16 mouse cellular contexts compared by ENCODE assay signal in genomic region chr4:116088510-116089249, GRCm38 (mm10). TPM values are rescaled to one million over a fixed set of nuclear protein-coding genes. Genes with fewer than 3 reads are reported as not detected.
DNase-seq lines count a peak whose midpoint lies in the region; ATAC-seq and TF ChIP-seq lines count a peak whose summit lies in the region.
"Had no signal": no experiment of that assay in that cellular context is flagged by ENCODE, and none has a peak within 500 bp of the region (broad histone marks: within the 10 kb centered on the region; RNA-seq: fewer than 3 reads in every experiment).

No protein-coding gene starts in this region.

- no peak for DNase-seq in frontal cortex, postnatal 10 days (ENCODE audit: low spot score in 2 of 2)
- no peak for DNase-seq in limb, embryonic 14.5 days (ENCODE audit: low spot score)
- no peak for DNase-seq in limb, embryonic 10.5 days (ENCODE audit: low spot score)
- no peak for DNase-seq in ES-E14 (ENCODE audit: low read depth, low spot score)
- no peak for DNase-seq in layer of hippocampus, adult 9-11 months
- DNase-seq in forebrain, embryonic 10.5 days (ENCODE audit: extremely low spot score, low spot score), result no peak
- DNase-seq: adrenal gland, postnatal 25 days; heart, postnatal 10 days; kidney, adult 11 months; kidney, postnatal 10 days had no signal

- H3K27me3 ChIP-seq in limb, embryonic 14.5 days (ENCODE audit: control insufficient read depth, insufficient read depth, low read length), result no peaks in the 10 kb centered on the region
- H3K27me3 ChIP-seq in limb, embryonic 10.5 days (ENCODE audit: low read depth, poor library complexity, severe bottlenecking), result no peaks in the 10 kb centered on the region
- H3K27me3 ChIP-seq in forebrain, embryonic 10.5 days (ENCODE audit: poor library complexity, severe bottlenecking), result no peaks in the 10 kb centered on the region
- H3K27me3 ChIP-seq: hindbrain, embryonic 15.5 days had no signal

- H3K4me1 ChIP-seq in limb, embryonic 14.5 days (ENCODE audit: control insufficient read depth, insufficient read depth, low read length), result no peaks in the 10 kb centered on the region
- no peaks in the 10 kb centered on the region for H3K4me1 ChIP-seq in limb, embryonic 10.5 days
- H3K4me1 ChIP-seq in ES-E14 (ENCODE audit: control insufficient read depth in 2 of 2, insufficient read depth in 2 of 2, low read length in 2 of 2, poor library complexity in 1 of 2), result no peaks in the 10 kb centered on the region; a peak in 1 of 4 replicates
- H3K4me1 ChIP-seq in olfactory bulb, adult 2 months (ENCODE audit: control insufficient read depth, insufficient read depth, low read length), result peaks cover 9% of the 10 kb centered on the region
- H3K4me1 ChIP-seq in forebrain, embryonic 10.5 days, result no peaks in the 10 kb centered on the region
- H3K4me1 ChIP-seq: hindbrain, embryonic 15.5 days; midbrain, embryonic 10.5 days had no signal

- in situ Hi-C loops in ES-E14 (cut with MboI; ENCODE audit: low sequenced_read_pairs in 2 of 2, unreplicated experiment in 2 of 2), result no loop called here

- TF ChIP-seq POLR2A in limb, embryonic 14.5 days (IDR thresholded peaks at IDR 0.05; ENCODE audit: borderline replicate concordance, extremely low read depth, insufficient read depth, insufficient read length), result no peak
- TF ChIP-seq POLR2A in olfactory bulb, adult 2 months (IDR thresholded peaks at IDR 0.05; ENCODE audit: insufficient read depth, low read depth, low read length), result no peak

- no peak overlapping the region for H3K4me2 ChIP-seq in limb, embryonic 14.5 days (replicated peaks; ENCODE audit: low read depth, low read length, severe bottlenecking)
- H3K4me2 ChIP-seq: hindbrain, embryonic 15.5 days had no signal

- peaks cover 97% of the 10 kb centered on the region for H3K36me3 ChIP-seq in limb, embryonic 14.5 days (ENCODE audit: control insufficient read depth, insufficient read depth, low read length)
- peaks cover 99% of the 10 kb centered on the region for H3K36me3 ChIP-seq in limb, embryonic 10.5 days
- H3K36me3 ChIP-seq in ES-E14 (ENCODE audit: control insufficient read depth, insufficient read depth, low read length, poor library complexity, severe bottlenecking), result no peaks in the 10 kb centered on the region; the same call in 1 of the 2 replicates
- peaks cover 99% of the 10 kb centered on the region for H3K36me3 ChIP-seq in forebrain, embryonic 10.5 days (replicated peaks)

- no peak overlapping the region for H3K4me3 ChIP-seq in limb, embryonic 14.5 days (replicated peaks; ENCODE audit: low read length)
- H3K4me3 ChIP-seq in limb, embryonic 10.5 days, result no peak overlapping the region
- peak overlapping the region; percentile 4 to 22; a peak in 2 of 4 replicates for H3K4me3 ChIP-seq in ES-E14 (ENCODE audit: insufficient read depth in 1 of 2, low read depth in 1 of 2, low read length in 2 of 2, poor library complexity in 1 of 2, severe bottlenecking in 1 of 2)
- H3K4me3 ChIP-seq in olfactory bulb, adult 2 months (ENCODE audit: insufficient read depth, low read depth, low read length), result no peak overlapping the region
- H3K4me3 ChIP-seq in forebrain, embryonic 10.5 days, result no peak overlapping the region
- H3K4me3 ChIP-seq: hindbrain, embryonic 15.5 days; midbrain, embryonic 10.5 days had no signal

- 91% methylated on average over 23 of the region's 23 CpGs for WGBS in limb, embryonic 14.5 days
- 91% methylated on average over 23 of the region's 23 CpGs for WGBS in limb, embryonic 10.5 days
- WGBS in olfactory bulb, adult 2 months, result 81% methylated on average over 23 of the region's 23 CpGs
- 90% methylated on average over 23 of the region's 23 CpGs for WGBS in forebrain, embryonic 10.5 days

- peak; percentile 85 for ATAC-seq in frontal cortex, adult (ENCODE audit: low TSS enrichment)
- ATAC-seq in limb, embryonic 14.5 days (ENCODE audit: low FRiP score, low read depth), result peak; percentile 55; the same call in 1 of the 2 replicates
- ATAC-seq: forebrain, embryonic 16.5 days had no signal

- no peak overlapping the region for H3K27ac ChIP-seq in limb, embryonic 14.5 days (replicated peaks; ENCODE audit: low read depth, low read length)
- H3K27ac ChIP-seq in limb, embryonic 10.5 days, result no peak overlapping the region
- H3K27ac ChIP-seq in ES-E14 (ENCODE audit: insufficient read depth, low read depth, low read length, poor library complexity, severe bottlenecking), result no peak overlapping the region
- H3K27ac ChIP-seq in olfactory bulb, adult 2 months (ENCODE audit: insufficient read depth, low read depth, low read length), result 0 out of 2 replicates have a peak overlapping the region, but pooled peaks have one; percentile 16
- no peak overlapping the region for H3K27ac ChIP-seq in forebrain, embryonic 10.5 days
- H3K27ac ChIP-seq: hindbrain, embryonic 15.5 days; midbrain, embryonic 10.5 days; stomach, postnatal 0 days had no signal

- H3K9me3 ChIP-seq in limb, embryonic 14.5 days (ENCODE audit: control insufficient read depth, low read length), result no peaks in the 10 kb centered on the region
- H3K9me3 ChIP-seq in limb, embryonic 10.5 days (replicated peaks), result no peaks in the 10 kb centered on the region
- no peaks in the 10 kb centered on the region for H3K9me3 ChIP-seq in ES-E14 (ENCODE audit: control insufficient read depth, insufficient read depth, low read depth, low read length)
- no peaks in the 10 kb centered on the region for H3K9me3 ChIP-seq in forebrain, embryonic 10.5 days
- H3K9me3 ChIP-seq: hindbrain, embryonic 15.5 days; midbrain, embryonic 10.5 days had no signal

- no peak for TF ChIP-seq CTCF in olfactory bulb, adult 2 months (IDR thresholded peaks at IDR 0.05; ENCODE audit: insufficient read depth, low read depth, low read length)

- no peak overlapping the region for H3K9ac ChIP-seq in limb, embryonic 14.5 days (ENCODE audit: low read depth, low read length, severe bottlenecking)
- no peak overlapping the region for H3K9ac ChIP-seq in ES-E14 (ENCODE audit: insufficient read depth, low read depth, low read length, poor library complexity, severe bottlenecking)
- H3K9ac ChIP-seq: hindbrain, embryonic 15.5 days had no signal

TF ChIP-seq in ES-E14, 5 proteins besides CTCF, POLR2A, EP300 and RAD21:
- TF ChIP-seq ZNF384 (IDR thresholded peaks at IDR 0.05; ENCODE audit: low read depth, low read length) (no peak), HCFC1 (IDR thresholded peaks at IDR 0.05; ENCODE audit: borderline replicate concordance, insufficient read depth, low read length) (no peak), CHD2 (IDR thresholded peaks at IDR 0.05; ENCODE audit: low read depth, low read length) (no peak), ZC3H11A (IDR thresholded peaks at IDR 0.05; ENCODE audit: borderline replicate concordance, low read depth, low read length) (no peak), MAFK (IDR thresholded peaks at IDR 0.05; ENCODE audit: insufficient read depth, low read depth, low read length) (no peak)
TF ChIP-seq in ES-E14: peak in this region for 0.

RNA-seq across cellular contexts. Expression of gene Lrrc41, which starts 13.6 kb away (rescaled TPM):
- 60.2 and 92.2 TPM in 2 replicates for polyA plus RNA-seq in limb, embryonic 14.5 days (2012; rRNA removed)
- 80.8 and 89.3 TPM in 2 replicates for polyA plus RNA-seq in limb, embryonic 14.5 days (2014; fragmentation: Nextera tagmentation; extraction: Ambion mirVana)
- 73.4 and 81.0 TPM in 2 replicates for polyA plus RNA-seq in limb, embryonic 10.5 days (2016; fragmentation: Nextera tagmentation; extraction: Ambion mirVana)
- 32.2 and 42.0 TPM in 2 replicates for total RNA-seq in ES-E14 (2012; rRNA removed)
- polyA plus RNA-seq in olfactory bulb, adult 2 months (2012; ENCODE audit: insufficient read depth, insufficient read length, low replicate concordance, missing spikeins), result not detected in 2 replicates
- polyA plus RNA-seq in forebrain, embryonic 10.5 days (2016; fragmentation: Nextera tagmentation; extraction: Ambion mirVana), result 61.8 and 68.1 TPM in 2 replicates

RNA-seq across cellular contexts. Expression of gene Uqcrh, which starts 13.8 kb away (rescaled TPM):
- polyA plus RNA-seq in limb, embryonic 14.5 days (2012; rRNA removed), result 318 and 510 TPM in 2 replicates
- 494 and 543 TPM in 2 replicates for polyA plus RNA-seq in limb, embryonic 14.5 days (2014; fragmentation: Nextera tagmentation; extraction: Ambion mirVana)
- polyA plus RNA-seq in limb, embryonic 10.5 days (2016; fragmentation: Nextera tagmentation; extraction: Ambion mirVana), result 486 and 492 TPM in 2 replicates
- 405 and 420 TPM in 2 replicates for total RNA-seq in ES-E14 (2012; rRNA removed)
- not detected in 2 replicates for polyA plus RNA-seq in olfactory bulb, adult 2 months (2012; ENCODE audit: insufficient read depth, insufficient read length, low replicate concordance, missing spikeins)
- polyA plus RNA-seq in forebrain, embryonic 10.5 days (2016; fragmentation: Nextera tagmentation; extraction: Ambion mirVana), result 440 and 449 TPM in 2 replicates

RNA-seq across cellular contexts. Expression of gene Rad54l, which starts 34.8 kb away (rescaled TPM):
- 18.2 TPM in 2 replicates for polyA plus RNA-seq in limb, embryonic 14.5 days (2012; rRNA removed)
- 22.3 and 25.9 TPM in 2 replicates for polyA plus RNA-seq in limb, embryonic 14.5 days (2014; fragmentation: Nextera tagmentation; extraction: Ambion mirVana)
- 83.3 and 85.2 TPM in 2 replicates for polyA plus RNA-seq in limb, embryonic 10.5 days (2016; fragmentation: Nextera tagmentation; extraction: Ambion mirVana)
- 36.2 and 38.6 TPM in 2 replicates for total RNA-seq in ES-E14 (2012; rRNA removed)
- polyA plus RNA-seq in olfactory bulb, adult 2 months (2012; ENCODE audit: insufficient read depth, insufficient read length, low replicate concordance, missing spikeins), result not detected in 2 replicates
- 91.5 and 95.8 TPM in 2 replicates for polyA plus RNA-seq in forebrain, embryonic 10.5 days (2016; fragmentation: Nextera tagmentation; extraction: Ambion mirVana)

RNA-seq across cellular contexts. Expression of gene Pomgnt1, which starts 35.0 kb away (rescaled TPM):
- 79.5 and 79.6 TPM in 2 replicates for polyA plus RNA-seq in limb, embryonic 14.5 days (2012; rRNA removed)
- polyA plus RNA-seq in limb, embryonic 14.5 days (2014; fragmentation: Nextera tagmentation; extraction: Ambion mirVana), result 62.7 and 67.0 TPM in 2 replicates
- 59.2 and 67.7 TPM in 2 replicates for polyA plus RNA-seq in limb, embryonic 10.5 days (2016; fragmentation: Nextera tagmentation; extraction: Ambion mirVana)
- 48.6 and 51.5 TPM in 2 replicates for total RNA-seq in ES-E14 (2012; rRNA removed)
- polyA plus RNA-seq in olfactory bulb, adult 2 months (2012; ENCODE audit: insufficient read depth, insufficient read length, low replicate concordance, missing spikeins), result not detected in 2 replicates
- polyA plus RNA-seq in forebrain, embryonic 10.5 days (2016; fragmentation: Nextera tagmentation; extraction: Ambion mirVana), result 50.6 and 54.7 TPM in 2 replicates

RNA-seq across cellular contexts. Expression of gene Nsun4, which starts 35.0 kb away (rescaled TPM):
- polyA plus RNA-seq in limb, embryonic 14.5 days (2012; rRNA removed), result 12.7 and 13.4 TPM in 2 replicates
- 18.8 and 21.0 TPM in 2 replicates for polyA plus RNA-seq in limb, embryonic 14.5 days (2014; fragmentation: Nextera tagmentation; extraction: Ambion mirVana)
- 16.5 and 17.8 TPM in 2 replicates for polyA plus RNA-seq in limb, embryonic 10.5 days (2016; fragmentation: Nextera tagmentation; extraction: Ambion mirVana)
- total RNA-seq in ES-E14 (2012; rRNA removed), result 24.8 and 36.8 TPM in 2 replicates
- polyA plus RNA-seq in olfactory bulb, adult 2 months (2012; ENCODE audit: insufficient read depth, insufficient read length, low replicate concordance, missing spikeins), result not detected in 2 replicates
- 17.3 and 18.0 TPM in 2 replicates for polyA plus RNA-seq in forebrain, embryonic 10.5 days (2016; fragmentation: Nextera tagmentation; extraction: Ambion mirVana)

Comparison
In these comparisons a context has a peak if more than half of its experiments do, and no peak if none do; other contexts are left out.
1. H3K4me3 ChIP-seq: peak in ES-E14 (2 of 2); none in limb, embryonic 14.5 days (single experiment), limb, embryonic 10.5 days (single experiment), olfactory bulb, adult 2 months (single experiment) and forebrain, embryonic 10.5 days (single experiment).
2. RNA of gene Rad54l, which starts 34.8 kb away (polyA plus RNA-seq): 91.5 to 95.8 TPM in forebrain, embryonic 10.5 days, 83.3 to 85.2 TPM in limb, embryonic 10.5 days and 18.2 to 25.9 TPM in limb, embryonic 14.5 days; not detected in olfactory bulb, adult 2 months; every median in the first group is over 10 times any median in the second.